Mouse (Mus musculus): Measurements from ENCODE around the gene Avil. TPM values are rescaled to one million over a fixed set of nuclear protein-coding genes. Genes with fewer than 3 reads are reported as not detected.

Gene Avil
- total RNA-seq (2021): under 1 TPM; 0.19 to 0.56 TPM
- long read RNA-seq, experiment 1: 0 reads
- long read RNA-seq, experiment 2: 0 reads

DNA sequence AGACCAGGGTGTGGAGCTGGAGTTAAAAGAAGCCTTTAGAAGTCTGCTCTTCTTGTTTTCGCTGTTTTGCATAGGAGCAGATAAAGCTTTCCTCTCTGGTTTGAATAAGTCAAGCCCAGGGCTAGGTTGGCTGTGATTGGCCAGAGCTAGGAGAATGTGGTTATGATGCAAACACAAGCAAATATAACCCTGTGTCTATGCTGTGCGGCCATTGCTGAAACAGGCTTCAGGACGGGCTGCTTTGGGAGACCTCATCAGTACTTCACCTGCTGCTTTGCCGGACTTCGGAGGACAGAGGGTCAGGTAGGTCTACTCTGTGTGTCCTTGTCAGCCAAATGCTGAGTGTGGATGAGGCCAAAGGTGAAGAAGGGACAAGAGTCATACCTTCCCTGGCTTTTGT, at the start of gene Avil:
Gene Avil (plus strand): TSS at position 181 of the 400 bp plus-strand sequence.
- intact Hi-C loops (cut with DNase I): no loop called here

DNA sequence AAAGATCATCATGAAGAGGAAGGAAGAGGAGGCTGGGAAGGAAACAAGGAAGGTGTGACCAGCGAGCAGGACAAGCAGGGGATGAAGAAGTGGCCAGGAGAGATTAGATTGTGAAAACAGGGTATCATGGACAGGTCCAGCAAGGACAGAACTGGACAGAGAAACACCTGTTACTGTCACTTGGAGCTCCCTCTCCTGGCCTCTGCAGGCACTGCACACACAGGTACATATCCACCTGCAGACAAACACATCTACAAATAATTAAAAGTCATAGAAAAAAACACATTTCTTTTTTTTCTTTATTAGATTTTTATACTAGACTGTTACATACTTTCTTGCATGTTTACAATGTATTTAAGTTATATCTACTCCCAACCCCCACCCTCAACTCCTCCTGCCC, 48.1 kb upstream of the Avil start:
- intact Hi-C loops (cut with DNase I): no loop called here
- DNase-seq: no peak

More for the DNA sequence above, at the start of gene Avil:
- no peak for DNase-seq

DNA sequence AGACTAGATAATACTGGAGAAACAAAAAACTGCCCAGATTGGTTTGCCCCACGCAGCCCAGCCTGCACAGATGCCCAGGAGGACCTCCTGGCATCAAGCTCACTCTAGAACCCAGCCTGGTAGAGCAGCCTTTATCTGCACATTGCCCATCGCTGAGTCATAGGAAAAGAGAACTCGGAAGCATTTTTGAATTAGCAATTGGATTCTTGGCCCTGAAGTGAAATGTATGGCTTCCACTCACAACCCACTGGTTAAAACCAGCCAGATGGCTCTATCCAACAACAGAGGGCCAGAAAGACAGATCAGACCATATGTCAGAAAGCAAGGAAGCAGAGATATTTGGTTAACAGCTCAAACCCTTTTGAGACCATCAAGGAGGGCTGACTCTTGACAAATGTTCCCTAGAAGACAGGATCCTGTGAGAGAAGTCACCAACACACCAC, 47.5 kb upstream of the Avil start:
- DNase-seq: no peak
- intact Hi-C loops (cut with DNase I): no loop called here

DNA sequence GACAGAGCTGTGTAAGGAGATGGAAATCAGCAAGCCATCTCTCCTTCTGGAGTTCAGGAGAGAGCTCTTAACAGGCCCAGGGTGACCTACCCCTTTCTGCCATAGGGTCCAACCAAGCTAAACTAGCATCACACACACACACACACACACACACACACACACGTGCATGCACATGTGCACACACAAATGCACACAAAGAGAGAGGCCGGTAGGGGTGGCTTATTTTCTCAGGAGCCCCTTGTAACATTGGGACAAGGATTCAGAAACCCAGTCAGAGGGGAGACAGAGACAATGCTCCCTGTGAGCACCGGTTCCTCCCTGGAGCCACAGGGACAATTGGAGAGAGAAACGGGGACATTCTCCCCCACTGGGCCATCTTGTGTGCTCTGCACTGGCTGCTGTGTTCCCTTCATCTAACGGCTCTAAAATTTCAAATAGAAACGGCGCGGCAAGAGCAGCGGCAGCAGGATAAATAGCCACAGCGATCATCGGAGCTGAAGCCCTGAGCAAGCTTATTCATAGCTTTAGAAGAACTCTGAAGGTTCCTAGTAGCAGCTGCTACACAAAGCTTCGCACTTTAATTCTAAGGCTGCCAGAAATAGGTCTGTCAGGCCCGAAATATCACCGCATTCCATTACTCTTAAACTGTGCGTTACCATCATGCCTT, 43.7 kb upstream of the Avil start:
- no peak for DNase-seq
- intact Hi-C loops (cut with DNase I): no loop called here

DNA sequence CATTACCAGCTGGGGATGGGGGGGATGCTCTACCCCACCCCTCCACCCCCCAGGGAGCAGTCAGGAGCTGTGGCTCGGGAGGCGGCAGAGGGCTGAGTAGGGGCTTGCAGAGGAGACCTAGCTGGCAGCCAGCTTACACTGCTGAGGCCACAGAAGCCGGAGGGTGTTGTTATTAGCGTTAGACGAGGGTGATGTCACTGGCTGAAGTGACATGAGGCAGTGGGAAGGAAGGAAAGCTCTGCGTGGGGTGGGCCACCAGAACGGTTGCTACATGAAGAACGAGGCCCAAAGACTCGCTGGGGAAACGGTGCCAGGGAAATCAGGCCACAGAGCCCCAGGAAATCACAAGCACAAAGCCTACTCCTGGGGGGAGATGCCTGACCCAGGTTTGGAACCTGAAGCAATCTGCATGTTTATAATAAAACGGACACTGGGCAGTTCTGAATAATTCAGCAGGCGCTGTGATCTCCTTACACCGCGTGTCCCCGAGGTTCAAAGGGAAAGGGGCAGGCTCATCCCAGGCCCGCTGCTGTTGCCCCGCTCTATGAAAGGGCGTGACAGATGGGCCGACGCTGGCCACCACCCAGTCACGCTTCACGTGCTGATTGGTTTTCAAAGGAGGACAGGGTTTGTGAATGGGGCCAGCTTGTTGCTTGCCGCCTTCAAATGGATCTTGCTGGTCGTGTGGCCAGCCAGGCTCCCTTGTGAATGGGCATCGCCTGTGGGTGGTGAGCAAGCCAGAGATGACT, 43.0 kb upstream of the Avil start:
- DNase-seq: peak; percentile 46 to 66
- intact Hi-C loops (cut with DNase I): no loop called here

DNA sequence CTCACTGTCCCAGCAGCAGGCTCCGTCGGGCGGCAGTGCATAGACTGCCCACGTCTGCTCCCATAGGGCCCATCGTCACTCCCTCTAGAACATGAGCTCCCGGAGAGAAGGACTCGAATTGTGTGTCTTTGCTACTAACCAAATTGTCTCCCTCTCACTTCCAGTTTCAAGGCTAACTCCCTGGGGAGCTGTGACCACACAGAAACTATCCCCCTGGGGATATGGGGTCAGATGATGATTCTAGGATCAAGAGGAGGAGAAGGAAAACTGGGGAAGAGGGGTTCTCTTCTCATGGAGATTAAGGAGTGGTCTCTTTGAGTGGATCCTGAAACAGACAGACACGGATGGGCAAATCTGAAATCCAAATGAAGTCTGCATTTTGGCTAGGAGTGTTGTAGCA, 40.0 kb upstream of the Avil start:
- DNase-seq: no peak
- intact Hi-C loops (cut with DNase I): no loop called here

DNA sequence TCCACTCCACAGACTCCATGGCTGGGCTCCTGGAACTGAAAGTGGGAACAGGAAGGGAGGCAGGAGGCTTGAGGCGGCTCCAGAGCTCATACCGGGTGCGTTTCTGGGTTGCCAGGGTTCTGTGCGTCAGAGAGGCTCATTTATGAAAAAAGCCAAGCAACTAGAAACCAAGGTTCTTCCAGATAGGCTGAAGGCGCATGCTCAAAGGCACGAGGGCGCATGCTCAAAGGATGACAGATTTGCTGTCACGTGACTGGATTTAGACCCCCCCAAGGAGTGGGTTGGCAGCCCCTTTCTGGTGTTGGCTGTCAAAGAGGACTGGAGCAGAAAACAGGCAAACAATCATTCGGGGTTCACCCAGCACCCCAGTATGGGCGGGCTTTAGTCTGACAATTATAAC, 38.8 kb upstream of the Avil start:
- intact Hi-C loops (cut with DNase I): no loop called here
- DNase-seq: peak; percentile 60 to 62

DNA sequence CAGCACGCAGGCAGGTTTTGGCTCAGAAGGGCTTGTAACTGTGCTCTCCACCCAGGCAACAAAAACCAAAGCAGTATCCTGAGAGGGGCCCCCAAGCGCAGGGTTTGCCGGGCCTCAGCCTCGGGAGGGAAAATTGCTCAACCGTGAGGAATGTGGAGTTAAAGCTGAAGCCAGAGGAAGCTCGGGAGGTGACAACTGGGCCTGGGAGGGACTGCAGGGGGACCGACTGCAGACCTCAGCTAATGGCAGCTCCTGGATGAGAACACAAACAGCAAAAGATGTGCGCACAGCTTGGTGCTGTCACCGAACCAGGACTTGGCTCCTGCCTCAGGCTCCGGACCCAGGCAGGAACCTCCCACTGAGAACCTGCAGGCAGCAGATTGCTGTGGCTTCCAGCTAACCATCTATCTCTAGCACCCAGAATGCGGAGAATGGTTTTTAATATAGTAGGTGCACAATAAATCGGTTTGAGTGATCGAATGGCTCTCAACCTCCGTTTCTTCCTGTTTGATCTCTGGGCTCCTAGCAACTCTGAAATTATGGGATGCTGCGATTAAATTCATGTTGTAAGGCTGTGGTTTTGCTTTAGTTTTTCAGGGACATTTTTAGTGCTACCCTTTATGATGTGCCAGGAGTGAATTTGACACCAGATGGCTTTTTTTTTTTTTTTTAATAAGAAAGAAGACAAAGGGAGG, 38.1 kb upstream of the Avil start:
- DNase-seq: peak; percentile 60 to 64
- intact Hi-C loops (cut with DNase I): no loop called here

DNA sequence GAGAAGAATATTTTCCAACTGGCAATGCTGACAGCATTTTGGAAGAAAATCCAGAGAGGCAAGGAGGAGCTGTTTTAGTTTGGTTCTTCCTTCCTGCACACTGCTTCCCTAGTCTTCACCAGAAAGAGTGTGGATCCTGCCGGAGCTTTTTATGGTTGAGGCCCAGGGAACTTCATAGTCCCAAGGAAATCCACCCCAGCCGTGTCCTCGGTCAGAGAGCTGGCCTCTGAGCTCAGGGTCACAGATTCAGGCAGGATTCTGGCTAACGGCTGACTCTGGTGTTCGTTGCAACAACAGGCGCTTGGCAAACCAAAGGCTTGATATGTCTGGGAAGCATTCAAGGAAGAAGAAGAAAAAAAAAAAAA, 37.6 kb upstream of the Avil start:
- intact Hi-C loops (cut with DNase I): no loop called here
- DNase-seq: peak in 1 of 2 experiments; percentile 21

DNA sequence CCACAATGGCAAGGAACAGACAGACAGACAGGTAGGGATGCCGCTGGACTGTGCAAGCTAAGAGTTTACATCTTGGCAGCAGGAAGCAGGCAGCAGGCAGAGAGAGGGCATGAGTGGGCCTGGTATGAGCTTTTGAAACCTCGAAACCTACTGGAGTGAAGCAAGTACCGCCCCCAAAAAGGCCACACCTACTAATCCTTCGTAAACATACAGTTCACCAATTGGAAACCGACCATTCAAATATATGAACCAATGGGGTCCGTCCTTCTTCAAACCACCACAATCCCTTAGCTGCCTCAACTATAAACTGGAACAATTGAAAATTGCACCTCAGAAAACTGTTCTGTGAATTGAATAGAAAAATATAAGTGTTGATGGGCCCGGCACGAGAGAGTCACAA, 36.7 kb upstream of the Avil start:
- intact Hi-C loops (cut with DNase I): no loop called here
- no peak for DNase-seq

DNA sequence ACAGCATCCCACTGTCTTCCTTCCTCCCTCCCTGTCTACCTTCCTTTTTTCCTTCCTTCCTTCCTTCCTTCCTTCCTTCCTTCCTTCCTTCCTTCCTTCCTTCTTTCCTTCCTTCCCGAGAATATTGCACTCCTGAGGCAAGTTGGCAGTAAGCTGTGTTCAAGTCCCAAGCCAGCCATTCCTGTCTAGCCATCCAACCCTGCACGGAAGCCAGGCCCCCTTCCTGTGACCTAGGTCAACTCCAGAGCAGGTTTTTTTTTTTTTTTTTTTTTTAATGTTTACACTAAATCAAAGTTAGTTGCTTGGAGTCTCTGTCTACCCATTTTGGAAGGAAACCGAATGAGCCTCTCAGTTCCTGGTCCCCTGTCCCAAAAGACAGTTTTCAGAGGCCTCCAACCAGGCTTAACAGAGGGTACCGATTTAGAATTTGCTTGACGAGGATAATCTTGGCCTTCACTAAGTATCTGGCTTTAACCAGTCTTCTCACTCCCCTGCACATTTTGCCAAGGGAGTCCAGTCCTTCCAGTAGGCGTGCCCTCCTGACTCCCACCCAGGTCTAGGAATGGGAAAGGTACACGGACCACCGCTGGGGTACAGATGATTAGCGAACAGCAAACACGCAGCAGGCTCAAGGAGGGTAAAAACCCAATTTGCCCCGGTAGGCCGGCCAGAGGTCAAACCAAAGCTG, 29.0 kb upstream of the Avil start:
- intact Hi-C loops (cut with DNase I): no loop called here
- no peak for DNase-seq

DNA sequence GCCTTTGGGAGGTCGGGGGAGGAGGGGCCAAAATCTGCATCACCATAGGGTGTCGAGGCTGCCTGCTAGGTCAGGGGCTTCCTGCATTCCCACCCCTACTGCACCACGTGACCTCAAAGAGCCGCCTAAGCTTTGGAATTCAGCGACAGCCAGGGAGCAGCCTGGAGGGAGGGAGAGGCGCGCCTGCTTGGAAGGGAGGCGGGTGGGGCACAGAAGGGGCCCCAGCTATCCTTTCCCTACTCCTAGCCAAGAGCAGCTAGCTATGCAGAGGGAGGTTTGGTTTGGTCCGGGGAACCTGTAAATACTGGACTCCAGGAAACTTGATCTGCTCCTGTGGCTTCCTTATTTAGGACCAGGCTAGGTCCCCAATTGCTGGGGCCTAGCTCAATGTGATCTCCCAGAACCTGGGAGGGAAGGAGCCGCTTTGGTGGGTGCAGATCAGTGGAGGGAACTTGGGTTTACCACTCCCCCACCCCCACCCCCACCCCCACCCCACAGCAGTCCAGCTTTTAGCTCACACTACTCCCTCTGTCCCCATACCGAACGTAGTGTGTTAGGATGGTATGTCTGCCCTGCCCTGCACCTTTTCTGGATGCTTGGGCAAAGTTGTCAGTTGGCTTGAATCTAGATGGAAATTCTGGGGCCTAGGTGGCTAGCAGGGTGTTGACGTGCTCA, 28.3 kb upstream of the Avil start:
- intact Hi-C loops (cut with DNase I): no loop called here

DNA sequence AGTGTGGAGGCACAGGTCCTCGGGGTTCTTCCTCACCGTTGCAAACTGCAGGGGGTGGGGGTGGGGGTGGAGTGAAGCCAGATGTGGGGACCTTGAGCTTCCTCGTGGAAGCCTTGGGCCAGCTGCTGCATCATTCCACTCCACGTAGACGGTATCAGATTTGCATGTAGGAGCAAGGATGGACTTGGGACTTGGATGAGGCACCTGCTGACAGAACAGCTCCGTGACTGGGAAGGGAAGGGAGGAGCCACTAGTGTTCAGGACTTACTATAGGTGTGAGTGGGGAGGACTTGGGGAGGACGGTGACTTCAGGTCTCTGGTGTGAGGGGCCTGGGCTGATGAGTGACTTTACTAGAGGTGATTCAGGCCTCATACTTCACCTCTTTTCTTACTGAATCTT, 27.5 kb upstream of the Avil start:
- no peak for DNase-seq
- intact Hi-C loops (cut with DNase I): no loop called here

More for the DNA sequence above, 28.3 kb upstream of the Avil start:
- peak; percentile 52 to 68 for DNase-seq

DNA sequence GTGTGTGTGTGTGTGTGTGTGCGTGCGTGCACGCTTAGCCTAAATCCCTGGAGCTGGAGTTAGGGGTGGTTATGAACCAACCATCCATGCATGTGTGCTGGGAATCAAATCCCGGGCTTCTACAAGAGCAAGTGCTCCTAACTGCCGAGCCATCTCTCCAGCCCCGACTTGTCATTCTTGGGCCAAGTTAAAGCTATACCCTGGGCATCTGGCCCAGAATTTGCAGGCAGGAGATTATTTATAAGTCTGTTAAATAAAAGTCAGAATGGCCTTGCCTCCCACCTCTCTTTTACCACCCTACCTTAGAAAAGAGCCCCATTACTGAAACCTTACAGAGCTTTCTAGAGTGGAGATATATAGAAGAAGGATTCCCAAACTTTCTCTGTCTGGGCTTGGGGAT, 24.8 kb upstream of the Avil start:
- intact Hi-C loops (cut with DNase I): no loop called here
- DNase-seq: no peak

DNA sequence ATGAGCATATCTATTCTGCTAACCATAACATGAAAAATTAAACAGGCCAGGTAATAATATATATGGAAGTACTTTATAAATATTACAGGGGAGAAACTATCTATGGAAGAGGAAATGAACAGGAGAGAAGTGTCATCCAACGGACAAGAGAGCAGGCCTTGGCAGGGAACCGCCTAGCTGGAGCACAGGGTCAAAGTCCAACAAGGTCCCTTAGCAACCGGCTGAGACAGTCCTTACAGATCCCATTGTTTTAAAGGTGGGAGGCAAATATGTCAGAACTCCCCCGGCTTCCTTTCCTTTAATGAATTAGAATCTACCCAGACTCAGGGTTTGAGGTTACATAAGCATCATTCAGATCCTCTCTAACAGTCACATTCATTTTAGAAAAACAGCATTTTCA, 23.4 kb upstream of the Avil start:
- DNase-seq: no peak
- intact Hi-C loops (cut with DNase I): no loop called here

DNA sequence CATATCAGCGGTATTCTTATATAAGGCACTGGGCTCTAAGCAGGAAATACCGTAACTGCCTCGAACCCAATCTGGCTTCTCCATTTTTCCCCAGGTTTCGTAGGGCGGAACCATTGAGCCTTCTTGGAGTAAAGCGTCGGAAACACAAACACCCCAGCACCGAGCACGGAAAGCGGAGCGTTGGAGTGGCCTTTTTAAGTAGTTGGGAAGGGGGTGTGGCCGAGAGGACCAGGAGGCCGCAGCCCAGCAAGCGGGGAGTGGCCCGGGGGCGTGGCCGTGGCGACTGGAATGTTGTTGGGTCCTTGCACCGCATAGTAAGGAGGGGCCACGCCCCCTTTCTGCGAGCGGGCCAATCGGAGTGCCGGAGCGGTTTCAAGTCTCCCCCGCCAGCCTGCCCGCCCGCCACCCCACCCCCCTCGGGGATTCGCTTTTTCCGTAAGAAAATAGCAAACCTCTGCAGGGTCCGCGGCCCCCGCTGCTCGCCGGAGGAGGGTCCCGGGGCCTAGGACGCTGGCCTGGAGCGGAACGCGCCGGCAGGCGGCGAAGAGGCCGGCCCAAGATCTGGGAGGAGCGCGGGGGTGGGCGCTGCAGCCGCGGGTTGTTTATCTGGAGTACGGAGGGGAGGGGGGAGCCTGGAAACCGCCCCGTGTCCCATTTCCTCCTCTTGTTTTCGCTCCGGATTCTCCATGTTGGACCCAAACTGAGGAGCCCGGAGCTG, 22.1 kb upstream of the Avil start, which contains the start of gene Ctdsp2:
Gene Ctdsp2 (plus strand): TSS at position 441 of the 718 bp plus-strand sequence.
- intact Hi-C loops (cut with DNase I): no loop called here

DNA sequence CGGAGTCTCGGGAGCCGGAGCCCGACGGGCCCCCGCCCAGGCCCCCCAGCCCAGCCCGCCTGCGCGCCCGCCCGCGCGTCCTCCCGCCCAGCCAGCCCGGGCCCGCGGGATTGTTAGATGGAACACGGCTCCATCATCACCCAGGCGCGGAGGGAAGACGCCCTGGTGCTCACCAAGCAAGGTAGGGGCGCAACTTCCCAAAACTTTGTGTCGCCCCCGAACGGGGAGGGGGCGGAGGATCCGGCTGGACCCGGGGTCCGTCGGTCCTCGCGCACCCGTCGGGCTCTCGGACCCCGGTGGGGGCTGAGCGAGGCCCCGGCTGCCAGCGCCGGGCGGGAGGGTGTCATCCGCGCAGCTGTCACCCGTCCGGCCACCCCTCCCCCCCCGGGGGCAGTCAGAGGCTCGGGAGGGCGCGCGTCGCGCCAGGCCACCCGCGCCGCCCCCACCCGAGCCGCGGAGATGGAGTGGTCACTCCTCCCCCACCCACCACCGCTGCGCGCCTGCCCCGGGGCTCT, 21.3 kb upstream of the Avil start:
- intact Hi-C loops (cut with DNase I): no loop called here
- DNase-seq: peak; percentile 79 to 83

More for the DNA sequence above, 22.1 kb upstream of the Avil start, which contains the start of gene Ctdsp2:
- peak; percentile 100 for DNase-seq

DNA sequence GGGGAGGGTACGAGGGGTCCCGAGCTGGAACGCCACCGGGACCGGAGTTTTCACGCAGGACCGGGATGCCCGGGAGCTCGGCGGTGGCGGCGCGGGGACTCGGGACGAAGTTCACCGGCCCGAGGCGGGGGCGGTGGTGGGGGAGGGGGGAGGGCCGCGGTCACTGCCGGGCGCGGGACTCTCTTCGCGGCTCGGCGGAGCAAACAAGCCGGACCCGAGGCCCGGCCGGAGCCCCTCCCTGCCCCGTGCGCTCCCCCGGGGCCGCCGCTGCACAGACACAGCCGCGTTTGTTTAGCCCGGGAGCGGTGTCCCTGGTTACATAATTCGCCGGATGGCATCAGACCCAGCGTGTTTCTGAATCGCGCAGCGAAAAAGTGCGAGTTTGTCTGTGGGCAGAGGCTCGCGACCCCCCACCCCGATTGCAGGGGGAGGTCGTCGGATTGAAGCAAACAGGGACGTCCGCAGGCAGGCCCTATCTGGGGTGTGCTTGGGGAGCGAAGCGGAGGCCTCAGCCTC, 20.8 kb upstream of the Avil start:
- intact Hi-C loops (cut with DNase I): no loop called here
- peak in 1 of 2 experiments; percentile 61 for DNase-seq
